Mouse (Mus musculus): ENCODE results near the gene Tmem97.
A peak's percentile ranks its signal among the peaks of the same experiment; 100 is the strongest.
"Not testable (repeated sequence)": the region's sequence is repeated elsewhere in the genome, so short reads cannot be mapped to it uniquely, and the experiment has no call there.

Tmem97 gene

GRCm38 (mm10) chr11:78550168-78551058 is at the start of gene Tmem97:
Gene Tmem97 (minus strand): TSS chr11:78550777.
- peak; percentile 98 for DNase-seq (ENCODE audit: low read depth, low spot score)

GRCm38 (mm10) chr11:78600051-78600450 is 49.5 kb upstream of the Tmem97 start:
- DNase-seq (ENCODE audit: low read depth, low spot score) = peak; percentile 85

DNA sequence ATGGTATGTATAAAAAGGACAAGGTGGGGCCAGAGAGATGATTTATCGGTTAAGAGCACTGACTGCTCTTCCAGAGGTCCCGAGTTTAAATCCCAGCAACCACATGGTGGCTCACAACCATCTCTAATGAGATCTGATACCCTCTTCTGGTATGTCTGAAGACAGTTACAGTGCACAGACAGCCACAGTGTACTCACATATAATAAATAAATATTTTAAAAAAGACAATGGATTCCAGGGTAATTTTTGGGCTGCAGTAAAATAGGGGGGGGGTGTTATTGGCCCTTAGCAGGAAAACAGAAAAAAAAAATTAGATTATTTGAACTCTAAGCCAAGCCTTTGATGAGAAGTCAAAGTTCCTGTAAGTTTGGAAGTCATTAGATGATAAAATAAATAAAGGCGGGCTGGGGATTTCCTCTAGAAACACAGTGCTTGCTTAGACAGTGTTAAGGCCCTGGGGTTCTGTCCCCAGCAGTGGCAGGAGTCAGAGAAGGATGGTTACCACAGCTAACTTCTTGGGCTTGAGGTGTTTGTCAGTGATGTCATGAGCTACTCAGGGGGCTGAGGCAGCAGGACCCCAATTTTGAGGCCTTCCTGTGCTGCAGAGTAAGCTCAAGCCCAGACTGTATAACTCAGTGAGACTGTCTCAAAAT is 48.3 kb upstream of the Tmem97 start:
- DNase-seq (ENCODE audit: low read depth, low spot score) = peak; percentile 18

GRCm38 (mm10) chr11:78596750-78597149 is 46.2 kb upstream of the Tmem97 start:
- DNase-seq (ENCODE audit: low read depth, low spot score) = no peak

DNA sequence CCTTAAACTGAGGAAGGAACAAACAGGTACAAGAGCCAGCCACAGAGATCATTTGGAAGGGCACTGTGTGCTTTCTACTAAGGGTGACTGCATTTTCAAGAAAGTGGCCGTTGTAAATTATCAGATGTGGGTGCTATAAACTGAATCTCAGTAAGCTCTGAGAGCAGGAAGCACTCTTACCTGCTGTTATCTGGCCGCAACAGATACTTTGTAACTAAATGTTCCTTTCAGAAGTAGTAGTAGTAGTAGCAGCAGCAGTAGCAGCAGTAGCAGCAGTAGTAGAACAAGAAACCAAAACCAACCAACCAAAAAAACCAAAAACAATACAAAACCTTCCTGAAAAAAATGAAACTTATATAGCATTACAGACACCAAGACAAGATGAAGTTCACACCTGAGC is 45.2 kb upstream of the Tmem97 start:
- DNase-seq (ENCODE audit: low read depth, low spot score) = no peak

DNA sequence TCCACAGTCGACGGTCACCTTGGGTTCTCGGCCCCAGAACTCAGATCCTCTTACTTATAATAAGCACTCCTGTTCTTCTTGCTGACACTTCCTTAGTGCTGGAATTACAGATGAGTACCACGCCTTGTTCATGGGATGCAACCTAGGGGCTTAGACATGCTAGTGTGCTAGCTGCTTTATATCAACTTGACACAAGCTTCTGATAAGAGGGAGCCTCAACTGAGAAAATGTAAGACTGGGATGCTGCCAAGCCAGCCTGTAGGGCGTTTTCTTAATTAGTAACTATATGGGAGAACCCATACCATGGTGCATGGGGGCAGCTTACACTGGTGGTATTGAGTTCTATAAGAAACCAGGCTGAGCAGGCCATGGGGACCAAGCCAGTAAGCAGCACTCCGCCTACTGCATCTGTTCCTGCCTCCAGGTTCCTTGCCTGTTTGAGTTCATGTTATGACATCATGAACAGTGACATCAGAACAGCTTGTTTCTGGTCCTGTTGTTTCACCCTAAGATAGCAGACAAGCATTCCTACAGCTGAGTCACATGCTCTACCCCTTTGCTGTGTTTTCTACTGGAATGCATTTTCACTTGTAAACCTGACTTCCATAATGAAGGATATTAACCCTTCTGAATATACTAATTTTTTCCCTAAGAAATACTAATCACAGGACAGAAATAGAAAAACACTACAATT is 43.8 kb upstream of the Tmem97 start:
- DNase-seq (ENCODE audit: low read depth, low spot score) = no peak

GRCm38 (mm10) chr11:78587677-78588076 is 37.1 kb upstream of the Tmem97 start:
- DNase-seq (ENCODE audit: low read depth, low spot score) = not testable (repeated sequence)

GRCm38 (mm10) chr11:78586099-78586498 is 35.5 kb upstream of the Tmem97 start:
- peak; percentile 36 for DNase-seq (ENCODE audit: low read depth, low spot score)

DNA sequence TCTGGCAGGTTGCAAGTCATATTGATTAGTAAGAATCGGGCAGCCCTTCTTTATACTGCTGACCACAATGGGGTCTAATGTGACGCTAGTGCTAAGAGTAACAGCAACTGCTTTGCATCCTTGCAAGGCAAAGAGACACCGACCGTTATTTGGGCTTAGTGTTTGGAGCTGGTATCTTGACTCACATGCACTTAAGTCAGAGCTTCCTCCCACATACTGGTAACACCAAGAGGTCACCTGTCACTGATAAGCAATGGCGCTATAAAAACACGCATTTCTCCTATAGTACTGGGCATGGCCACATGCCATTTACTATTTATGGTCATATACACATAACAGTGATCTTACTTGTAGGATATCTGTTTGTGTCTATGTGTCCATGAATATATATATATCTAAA is 32.3 kb upstream of the Tmem97 start:
- DNase-seq (ENCODE audit: low read depth, low spot score) = no peak

GRCm38 (mm10) chr11:78574975-78575374 is 24.4 kb upstream of the Tmem97 start:
- DNase-seq (ENCODE audit: low read depth, low spot score) = no peak

GRCm38 (mm10) chr11:78574536-78574935 is 24.0 kb upstream of the Tmem97 start:
- DNase-seq (ENCODE audit: low read depth, low spot score) = no peak

GRCm38 (mm10) chr11:78574031-78574430 is 23.5 kb upstream of the Tmem97 start:
- not testable (repeated sequence) for DNase-seq (ENCODE audit: low read depth, low spot score)

DNA sequence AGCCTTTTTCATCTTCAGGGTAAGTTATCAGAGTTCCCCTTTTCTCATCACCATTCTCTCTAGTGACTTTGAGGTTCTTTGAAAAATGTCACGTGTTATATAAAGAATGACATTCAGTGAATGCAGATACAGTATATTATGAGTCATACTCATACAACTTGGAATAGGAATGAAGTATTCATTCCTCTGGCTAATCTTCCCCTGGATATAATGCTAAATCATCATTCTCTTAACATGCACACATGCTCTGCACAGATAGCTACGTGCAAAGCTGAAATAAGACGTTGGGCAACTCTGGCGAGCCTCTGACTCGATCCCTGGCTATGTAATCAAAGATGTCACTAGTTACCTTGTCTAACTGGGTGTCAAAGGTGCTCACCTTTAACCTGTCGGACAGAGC is 21.3 kb upstream of the Tmem97 start:
- DNase-seq (ENCODE audit: low read depth, low spot score) = no peak

DNA sequence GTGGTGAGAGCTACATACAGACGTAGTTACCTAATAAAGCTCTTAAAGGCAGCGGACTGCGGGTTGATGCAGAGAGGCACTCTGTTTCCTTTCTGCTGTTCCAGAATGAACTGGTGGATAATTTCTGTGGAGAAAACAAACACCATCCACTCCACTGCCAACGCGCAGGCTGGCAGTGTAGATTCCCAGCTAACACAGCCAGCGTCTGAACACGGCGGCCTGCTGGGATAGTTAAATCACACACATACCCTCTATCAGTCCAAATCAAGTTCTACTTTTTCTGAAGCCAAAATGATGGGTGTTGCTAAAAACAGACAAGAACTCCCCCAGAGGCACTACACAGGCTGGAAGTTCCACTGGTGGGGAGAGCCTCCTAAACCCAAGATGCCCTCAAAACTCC is 20.9 kb upstream of the Tmem97 start:
- no peak for DNase-seq (ENCODE audit: low read depth, low spot score)

DNA sequence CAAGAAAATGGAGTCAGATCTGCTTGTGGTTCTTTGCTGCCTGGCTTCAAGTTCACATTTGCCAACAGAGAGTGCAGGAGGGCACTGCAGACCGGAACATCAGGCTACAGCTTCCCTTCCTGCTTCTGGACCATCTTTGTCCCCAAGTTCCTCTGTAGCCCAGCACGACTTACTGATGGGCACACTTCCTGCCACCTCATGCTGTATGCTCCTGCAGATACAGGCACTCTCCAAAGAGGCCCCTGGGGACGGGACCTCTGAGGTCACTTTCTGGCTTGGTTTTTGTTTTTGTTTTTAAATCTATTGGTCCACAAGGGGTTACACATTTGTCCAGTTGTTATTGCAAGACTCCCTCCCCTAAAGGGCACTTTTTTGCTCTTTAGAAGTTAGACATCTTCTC is 19.2 kb upstream of the Tmem97 start:
- DNase-seq (ENCODE audit: low read depth, low spot score) = no peak

DNA sequence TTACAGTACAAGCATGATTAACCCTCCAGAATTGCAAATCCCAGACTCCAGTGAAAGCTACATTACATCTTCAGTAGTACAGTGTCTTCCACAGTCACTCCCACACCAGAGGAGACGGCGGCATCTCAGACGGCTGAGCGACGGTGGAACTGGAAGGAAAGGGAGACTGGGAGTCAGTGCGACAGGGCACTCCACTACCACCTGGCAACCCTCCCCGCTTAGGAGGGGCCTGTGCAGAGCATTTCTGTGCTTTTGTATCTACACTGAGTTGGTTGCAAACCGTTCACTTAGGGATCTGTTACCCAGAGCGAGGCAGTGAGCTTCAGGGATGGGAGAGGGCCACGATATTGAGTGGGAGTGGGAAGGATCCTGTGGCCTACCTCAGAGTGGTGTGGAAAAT is 18.2 kb upstream of the Tmem97 start:
- no peak for DNase-seq (ENCODE audit: low read depth, low spot score)

GRCm38 (mm10) chr11:78567614-78568013 is 17.0 kb upstream of the Tmem97 start:
- no peak for DNase-seq (ENCODE audit: low read depth, low spot score)

DNA sequence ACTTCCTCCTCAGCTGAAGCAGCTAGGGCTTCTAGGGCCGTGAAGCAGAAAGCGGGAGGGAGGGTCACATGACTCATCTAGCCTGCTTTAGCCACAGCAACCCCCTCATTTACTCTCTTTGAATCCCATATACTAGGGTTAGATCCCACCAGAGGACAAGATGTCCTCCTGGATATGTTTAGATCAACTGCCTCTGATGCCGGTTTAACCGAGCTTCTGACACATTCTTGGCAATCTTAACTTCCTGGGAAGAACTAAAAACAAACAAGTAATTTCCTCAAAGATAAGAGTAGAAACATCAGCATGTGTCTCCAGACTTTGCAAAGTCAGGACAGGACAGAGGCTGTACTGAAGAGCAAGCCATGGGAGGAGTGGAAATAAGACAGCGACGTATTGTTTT is 16.2 kb upstream of the Tmem97 start:
- no peak for DNase-seq (ENCODE audit: low read depth, low spot score)

DNA sequence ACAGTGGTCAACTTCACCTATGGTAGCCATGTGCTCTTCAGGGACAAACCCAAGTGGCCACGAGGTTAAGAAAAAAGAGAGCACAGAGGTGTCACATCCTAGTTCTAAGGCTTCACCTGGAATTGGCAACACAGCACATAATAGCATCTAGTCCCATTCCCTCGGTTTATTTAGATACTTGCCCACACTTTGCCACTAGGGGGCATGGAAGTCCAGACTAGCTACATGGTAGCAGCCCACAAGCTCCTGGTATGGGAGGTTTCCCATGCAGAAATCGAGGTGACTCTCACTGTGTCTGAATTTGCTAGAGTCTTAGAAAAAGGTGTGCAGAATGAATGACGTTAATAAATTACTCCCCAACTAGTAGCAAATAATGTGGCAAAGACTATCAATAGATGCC is 9.9 kb upstream of the Tmem97 start:
- peak; percentile 72 for DNase-seq (ENCODE audit: low read depth, low spot score)

DNA sequence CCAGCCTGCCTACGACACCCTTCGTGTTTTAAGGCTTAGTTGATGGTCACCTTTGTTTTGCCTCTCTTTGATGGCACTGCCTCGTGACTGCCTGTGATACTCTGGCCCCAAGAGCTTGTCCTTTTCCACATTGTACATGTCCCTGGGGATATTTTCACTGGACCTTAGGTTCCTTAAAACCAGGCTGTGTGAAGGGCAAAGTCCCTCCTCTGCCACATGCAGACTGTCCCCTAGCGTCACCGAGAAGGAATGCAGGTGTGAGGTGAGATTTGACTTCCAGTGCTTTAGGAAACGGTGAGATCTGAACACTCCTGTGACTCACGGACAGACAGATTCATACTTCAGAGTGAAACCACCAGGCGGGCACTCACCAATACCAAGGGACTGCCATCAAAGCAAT is 6.7 kb upstream of the Tmem97 start:
- no peak for DNase-seq (ENCODE audit: low read depth, low spot score)

DNA sequence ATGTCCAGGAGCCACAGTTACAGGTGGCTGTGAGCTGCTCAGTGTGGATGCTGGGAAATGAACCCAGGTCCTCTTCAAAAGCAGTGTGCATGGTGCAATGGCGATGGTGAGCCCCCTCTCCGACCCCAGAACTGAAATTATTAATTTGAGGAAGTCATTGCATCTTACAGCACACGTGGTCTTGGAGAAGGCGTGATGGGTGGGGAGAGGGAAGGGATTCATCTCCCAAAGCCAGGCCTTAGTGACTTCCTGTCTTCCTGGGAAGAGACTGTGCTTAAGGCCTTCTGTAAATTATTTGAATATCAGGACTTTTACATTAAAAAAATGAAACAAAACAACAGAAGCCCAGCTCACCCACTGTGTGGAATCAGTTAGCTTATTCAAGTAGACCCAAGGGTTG is 5.5 kb upstream of the Tmem97 start:
- DNase-seq (ENCODE audit: low read depth, low spot score) = no peak

DNA sequence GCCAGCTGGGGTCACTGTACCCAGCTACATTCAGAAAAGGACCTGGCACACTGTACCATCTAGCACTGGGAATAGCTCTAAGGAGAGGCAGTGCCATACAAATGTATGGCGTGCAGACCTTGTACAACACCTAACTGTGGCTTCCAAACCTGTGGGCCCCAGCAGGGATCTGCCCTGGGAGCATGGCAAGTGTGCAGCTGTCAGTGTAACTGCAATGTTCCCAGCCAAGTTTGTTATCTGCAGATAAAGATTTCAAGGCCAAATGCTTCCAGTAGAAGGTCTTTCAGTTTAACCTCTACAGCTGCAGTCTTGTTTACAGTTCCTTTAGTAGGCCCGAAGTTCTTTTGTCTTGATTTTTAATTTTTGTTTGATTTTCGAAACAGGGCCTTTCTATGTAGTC is 5.0 kb upstream of the Tmem97 start:
- no peak for DNase-seq (ENCODE audit: low read depth, low spot score)

DNA sequence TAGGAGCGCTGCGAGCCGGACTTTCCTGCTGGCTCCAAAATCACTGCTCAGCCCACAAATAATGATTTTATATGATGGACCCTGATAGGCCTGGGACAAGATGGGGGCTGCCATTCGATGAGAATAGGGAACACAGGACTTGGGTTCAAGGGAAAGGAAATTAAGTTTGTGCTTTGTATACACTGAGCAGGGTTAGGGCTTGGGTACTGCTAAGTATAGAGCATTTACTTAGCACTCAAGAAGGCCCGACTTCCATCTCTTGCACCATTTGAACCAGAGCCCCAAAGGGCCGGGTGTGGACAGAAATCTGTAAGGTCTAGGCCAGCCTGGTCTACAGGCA is 452 bp upstream of the Tmem97 start:
- DNase-seq (ENCODE audit: low read depth, low spot score) = peak; percentile 18

Data from CD4-positive helper T cell, adult 2 months (primary cell).